Mouse (Mus musculus) forebrain, embryonic 11.5 days (tissue): ENCODE data around the gene Slfn1. TPM values are rescaled to one million over a fixed set of nuclear protein-coding genes. Genes with fewer than 3 reads are reported as not detected.
"Not testable (repeated sequence)": the region's sequence is repeated elsewhere in the genome, so short reads cannot be mapped to it uniquely, and the experiment has no call there.

Source experiments
- ATAC-seq: fragments of 200-750 bp; cut with Nextera tagmentation; replicated peaks from 2 replicates; pipeline ENCODE4 v1.8.0; 2017; ENCODE audit warnings: moderate TSS enrichment; ENCODE audit not compliant: low FRiP score
- DNase-seq: peaks from one replicate; pipeline ENCODE4 v3.0.0-alpha.2; 2017; ENCODE audit warnings: low spot score
- H3K27ac ChIP-seq: fragments of 300-500 bp; sonication (generic); 2 replicates; pipeline ENCODE4 v1.5.1; 2014; ENCODE audit warnings: low read depth, low read length
- H3K27me3 ChIP-seq: fragments of 300-500 bp; sonication (generic); 2 replicates; pipeline ENCODE4 v1.6.1; 2014; ENCODE audit warnings: mild to moderate bottlenecking, low read length, mixed read lengths; ENCODE audit not compliant: control insufficient read depth, insufficient read depth
- H3K36me3 ChIP-seq: fragments of 300-500 bp; sonication (generic); 2 replicates; pipeline ENCODE4 v1.6.1; 2014; ENCODE audit warnings: mild to moderate bottlenecking, low read length, moderate library complexity, mixed read lengths; ENCODE audit not compliant: control insufficient read depth, insufficient read depth
- H3K4me1 ChIP-seq: fragments of 300-500 bp; sonication (generic); replicated peaks from 2 replicates; pipeline ENCODE4 v1.6.1; 2014; ENCODE audit warnings: low read length, mixed read lengths; ENCODE audit not compliant: control insufficient read depth, insufficient read depth
- H3K4me2 ChIP-seq: fragments of 300-500 bp; sonication (generic); 2 replicates; pipeline ENCODE4 v1.6.1; 2014; ENCODE audit warnings: low read depth, mild to moderate bottlenecking, low read length, moderate library complexity, mixed read lengths; ENCODE audit not compliant: severe bottlenecking
- H3K4me3 ChIP-seq: fragments of 300-500 bp; sonication (generic); 2 replicates; pipeline ENCODE4 v1.5.1; 2014; ENCODE audit warnings: low read depth, low read length
- H3K9ac ChIP-seq: fragments of 300-500 bp; sonication (generic); 2 replicates; pipeline ENCODE4 v1.6.1; 2014; ENCODE audit warnings: low read length
- H3K9me3 ChIP-seq: fragments of 300-500 bp; sonication (generic); 2 replicates; pipeline ENCODE4 v1.6.1; 2016; ENCODE audit warnings: low read length, mixed read lengths; ENCODE audit not compliant: control insufficient read depth
- WGBS: fragments of 180-500 bp; shearing (Covaris S2); extraction: QIAGEN DNeasy Blood & Tissue Kit; methylation state at CpG from one replicate; pipeline ENCODE4 v1.1.7; 2014; 5-methylcytosine and 5-hydroxymethylcytosine counted together
- polyA plus RNA-seq: library from polyadenylated mRNA; unstranded; fragments of >200 nt; fragmentation: Nextera tagmentation; extraction: Ambion mirVana; gene quantifications from 2 replicates; pipeline ENCODE4 v1.2.1, GENCODE M21; 2014

Gene Slfn1
- polyA plus RNA-seq, 1 experiment from 2014 or later = not detected

GRCm38 (mm10) chr11:83148939-83149338 is 32.3 kb downstream of the Slfn1 start:
- not testable (repeated sequence) for H3K4me1 ChIP-seq, H3K4me2 ChIP-seq, H3K36me3 ChIP-seq, H3K4me3 ChIP-seq, H3K9me3 ChIP-seq, H3K27ac ChIP-seq, DNase-seq, ATAC-seq, H3K9ac ChIP-seq, H3K27me3 ChIP-seq
- no CpG with 5 or more reads among the region's 1 CpGs for WGBS

Other genes with a start within 250 kb of the Slfn1 start
- gene Rffl, start 245.6 kb upstream of the Slfn1 start, polyA plus RNA-seq = 17.0 and 18.4 TPM in 2 replicates
- 15.6 and 17.4 TPM in 2 replicates for gene Rad51d, start 226.2 kb upstream of the Slfn1 start, polyA plus RNA-seq
- gene Fndc8, start 224.7 kb upstream of the Slfn1 start, polyA plus RNA-seq = 0.44 and 0.48 TPM in 2 replicates
- gene Nle1, start 208.4 kb upstream of the Slfn1 start, polyA plus RNA-seq = 31.9 and 34.8 TPM in 2 replicates
- 0.20 and 0.41 TPM in 2 replicates for gene Unc45b, start 206.3 kb upstream of the Slfn1 start, polyA plus RNA-seq
- gene Slfn5, start 165.5 kb upstream of the Slfn1 start, polyA plus RNA-seq = 0.28 and 0.40 TPM in 2 replicates
- gene Slfn9, start 125.0 kb upstream of the Slfn1 start, polyA plus RNA-seq = 9.3 and 9.8 TPM in 2 replicates
- gene Slfn8, start 96.0 kb upstream of the Slfn1 start, polyA plus RNA-seq = 0.15 and 0.16 TPM in 2 replicates
- 0.89 and 1.6 TPM in 2 replicates for gene Slfn2, start 51.7 kb upstream of the Slfn1 start, polyA plus RNA-seq
- not detected in 2 replicates for gene Slfn4, start 58.3 kb downstream of the Slfn1 start, polyA plus RNA-seq
- 0.49 and 0.52 TPM in 2 replicates for gene Slfn3, start 74.5 kb downstream of the Slfn1 start, polyA plus RNA-seq
- gene Slfn14, start 169.9 kb downstream of the Slfn1 start, polyA plus RNA-seq = 0.67 and 0.91 TPM in 2 replicates
- 108 and 110 TPM in 2 replicates for gene Ap2b1, start 182.2 kb downstream of the Slfn1 start, polyA plus RNA-seq
- gene Pex12, start 185.7 kb downstream of the Slfn1 start, polyA plus RNA-seq = 16.0 and 16.5 TPM in 2 replicates